Mouse (Mus musculus): ENCODE data around the gene Adcy2. TPM values are rescaled to one million over a fixed set of nuclear protein-coding genes. Genes with fewer than 3 reads are reported as not detected.

The Adcy2 gene
- total RNA-seq, 2 experiments from 2014 or later: not detected

- ATAC-seq (replicated peaks; ENCODE audit: poor library complexity): no peak
These were observed 26.2 kb downstream of the Adcy2 start for GRCm38 (mm10) chr13:68973143-68973542.

- no peak for ATAC-seq (replicated peaks; ENCODE audit: poor library complexity)
These were observed 37.8 kb downstream of the Adcy2 start for GRCm38 (mm10) chr13:68961580-68961979.

GRCm38 (mm10) chr13:68960513-68960912 is 38.8 kb downstream of the Adcy2 start:
- ATAC-seq (replicated peaks; ENCODE audit: poor library complexity): no peak

- ATAC-seq (replicated peaks; ENCODE audit: poor library complexity): no peak
These were observed 39.9 kb downstream of the Adcy2 start for GRCm38 (mm10) chr13:68959406-68959805.

- no peak for ATAC-seq (replicated peaks; ENCODE audit: poor library complexity)
These were observed 56.6 kb downstream of the Adcy2 start for GRCm38 (mm10) chr13:68942735-68943134.

- ATAC-seq (replicated peaks; ENCODE audit: poor library complexity): peak; percentile 92
These were observed 57.9 kb downstream of the Adcy2 start for GRCm38 (mm10) chr13:68941429-68941828.

GRCm38 (mm10) chr13:68932283-68932647 is 67.1 kb downstream of the Adcy2 start:
- no peak for ATAC-seq (replicated peaks; ENCODE audit: poor library complexity)

GRCm38 (mm10) chr13:68931602-68932282 is 67.6 kb downstream of the Adcy2 start:
- ATAC-seq (replicated peaks; ENCODE audit: poor library complexity): no peak

- ATAC-seq (replicated peaks; ENCODE audit: poor library complexity): peak; percentile 100
These were observed 70.9 kb downstream of the Adcy2 start for GRCm38 (mm10) chr13:68928469-68928868.

GRCm38 (mm10) chr13:68913666-68914288 is 85.6 kb downstream of the Adcy2 start:
- ATAC-seq (replicated peaks; ENCODE audit: poor library complexity): peak; percentile 97

GRCm38 (mm10) chr13:68906667-68907066 is 92.7 kb downstream of the Adcy2 start:
- ATAC-seq (replicated peaks; ENCODE audit: poor library complexity): no peak

GRCm38 (mm10) chr13:68902708-68903107 is 96.6 kb downstream of the Adcy2 start:
- ATAC-seq (replicated peaks; ENCODE audit: poor library complexity): peak; percentile 98

- no peak for ATAC-seq (replicated peaks; ENCODE audit: poor library complexity)
These were observed 109.3 kb downstream of the Adcy2 start for GRCm38 (mm10) chr13:68889929-68890593.

GRCm38 (mm10) chr13:68868776-68869175 is 130.6 kb downstream of the Adcy2 start:
- ATAC-seq (replicated peaks; ENCODE audit: poor library complexity): no peak

- ATAC-seq (replicated peaks; ENCODE audit: poor library complexity): no peak
These were observed 131.2 kb downstream of the Adcy2 start for GRCm38 (mm10) chr13:68867940-68868655.

GRCm38 (mm10) chr13:68860036-68860435 is 139.3 kb downstream of the Adcy2 start:
- ATAC-seq (replicated peaks; ENCODE audit: poor library complexity): no peak

GRCm38 (mm10) chr13:68848265-68848664 is 151.1 kb downstream of the Adcy2 start:
- ATAC-seq (replicated peaks; ENCODE audit: poor library complexity): no peak

- no peak for ATAC-seq (replicated peaks; ENCODE audit: poor library complexity)
These were observed 159.8 kb downstream of the Adcy2 start for GRCm38 (mm10) chr13:68839517-68839916.

- no peak for ATAC-seq (replicated peaks; ENCODE audit: poor library complexity)
These were observed 163.2 kb downstream of the Adcy2 start for GRCm38 (mm10) chr13:68836183-68836582.

- ATAC-seq (replicated peaks; ENCODE audit: poor library complexity): no peak
These were observed 163.8 kb downstream of the Adcy2 start for GRCm38 (mm10) chr13:68835424-68836045.

GRCm38 (mm10) chr13:68832141-68832540 is 167.2 kb downstream of the Adcy2 start:
- ATAC-seq (replicated peaks; ENCODE audit: poor library complexity): no peak
